Mouse (Mus musculus) midbrain, embryonic 16.5 days (tissue): ENCODE measurements around the gene Cabp4. TPM values are rescaled to one million over a fixed set of nuclear protein-coding genes. Genes with fewer than 3 reads are reported as not detected.

Experiments used
- ATAC-seq: fragments of 200-750 bp; cut with Nextera tagmentation; 2 replicates; pipeline ENCODE4 v1.8.0; 2017; ENCODE audit warnings: moderate TSS enrichment
- H3K27ac ChIP-seq: fragments of 300-500 bp; sonication (generic); 2 replicates; pipeline ENCODE4 v1.5.1; 2014; ENCODE audit warnings: mild to moderate bottlenecking, low read length, mixed read lengths
- H3K27me3 ChIP-seq: fragments of 300-500 bp; sonication (generic); 2 replicates; pipeline ENCODE4 v1.6.1; 2014; ENCODE audit warnings: low read depth, low read length, mixed read lengths; ENCODE audit not compliant: control insufficient read depth, insufficient read depth
- H3K36me3 ChIP-seq: fragments of 300-500 bp; sonication (generic); 2 replicates; pipeline ENCODE4 v1.6.1; 2014; ENCODE audit warnings: mild to moderate bottlenecking, low read length, moderate library complexity, mixed read lengths; ENCODE audit not compliant: control insufficient read depth, insufficient read depth
- H3K4me1 ChIP-seq: fragments of 300-500 bp; sonication (generic); 2 replicates; pipeline ENCODE4 v1.6.1; 2014; ENCODE audit warnings: mild to moderate bottlenecking, low read length, mixed read lengths; ENCODE audit not compliant: control insufficient read depth, insufficient read depth
- H3K4me2 ChIP-seq: fragments of 300-500 bp; sonication (generic); 2 replicates; pipeline ENCODE4 v1.6.1; 2014; ENCODE audit warnings: mild to moderate bottlenecking, low read length, mixed read lengths
- H3K4me3 ChIP-seq: fragments of 300-500 bp; sonication (generic); 2 replicates; pipeline ENCODE4 v1.5.1; 2014; ENCODE audit warnings: low read depth, mild to moderate bottlenecking, low read length, moderate library complexity, mixed read lengths
- H3K9ac ChIP-seq: fragments of 300-500 bp; sonication (generic); 2 replicates; pipeline ENCODE4 v1.6.1; 2014; ENCODE audit warnings: low read depth, low read length, mixed read lengths
- H3K9me3 ChIP-seq: fragments of 300-500 bp; sonication (generic); replicated peaks from 2 replicates; pipeline ENCODE4 v1.6.1; 2014; ENCODE audit warnings: mild to moderate bottlenecking, low read length, mixed read lengths; ENCODE audit not compliant: control insufficient read depth, poor library complexity, severe bottlenecking
- WGBS: fragments of 180-500 bp; shearing (Covaris S2); extraction: QIAGEN DNeasy Blood & Tissue Kit; methylation state at CpG from one replicate; pipeline ENCODE4 v1.1.7; 2014; 5-methylcytosine and 5-hydroxymethylcytosine counted together
- polyA plus RNA-seq: library from polyadenylated mRNA; unstranded; fragments of >200 nt; fragmentation: Nextera tagmentation; extraction: Ambion mirVana; gene quantifications from 2 replicates; pipeline ENCODE4 v1.2.1, GENCODE M21; 2015

Cabp4 gene
- polyA plus RNA-seq, 1 experiment from 2014 or later: 0.24 TPM

- no peak for ATAC-seq
- H3K4me1 ChIP-seq: peaks cover 4% of the 10 kb centered on the region; the same call in 1 of the 2 replicates
- H3K27me3 ChIP-seq: no peaks in the 10 kb centered on the region
- no peak overlapping the region for H3K27ac ChIP-seq
- H3K9me3 ChIP-seq: no peaks in the 10 kb centered on the region
- no peak overlapping the region for H3K4me3 ChIP-seq
- no peak overlapping the region for H3K9ac ChIP-seq
- no peaks in the 10 kb centered on the region for H3K36me3 ChIP-seq
- no peak overlapping the region for H3K4me2 ChIP-seq
- WGBS: 62% methylated on average over 2 of the region's 2 CpGs
These were observed 39.9 kb upstream of the Cabp4 start for GRCm38 (mm10) chr19:4183689-4184088.

GRCm38 (mm10) chr19:4181892-4182291 is 38.1 kb upstream of the Cabp4 start:
- Histone ChIP-seq H3K27ac (0 out of 2 replicates have a peak overlapping the region, but pooled peaks have one; percentile 8), H3K27me3 (no peaks in the 10 kb centered on the region), H3K4me1 (peaks cover 4% of the 10 kb centered on the region; the same call in 1 of the 2 replicates), H3K9me3 (no peaks in the 10 kb centered on the region), H3K4me3 (no peak overlapping the region), H3K4me2 (no peak overlapping the region), H3K36me3 (no peaks in the 10 kb centered on the region), H3K9ac (0 out of 2 replicates have a peak overlapping the region, but pooled peaks have one; percentile 10)
- peak; percentile 45 for ATAC-seq
- WGBS: 43% methylated on average over 3 of the region's 3 CpGs

GRCm38 (mm10) chr19:4180411-4180810 is 36.6 kb upstream of the Cabp4 start:
- Histone ChIP-seq H3K4me2 (no peak overlapping the region), H3K9ac (no peak overlapping the region), H3K4me3 (no peak overlapping the region), H3K27ac (no peak overlapping the region), H3K4me1 (peaks cover 7% of the 10 kb centered on the region; the same call in 1 of the 2 replicates), H3K36me3 (no peaks in the 10 kb centered on the region), H3K27me3 (no peaks in the 10 kb centered on the region), H3K9me3 (no peaks in the 10 kb centered on the region)
- WGBS: 92% methylated on average over 7 of the region's 7 CpGs
- no peak for ATAC-seq

GRCm38 (mm10) chr19:4175368-4175947 is 31.6 kb upstream of the Cabp4 start, which contains the start of gene Carns1:
TSS of gene Carns1 (minus strand) at chr19:4175479.
- no peak for ATAC-seq

GRCm38 (mm10) chr19:4172925-4173324 is 29.1 kb upstream of the Cabp4 start:
- Histone ChIP-seq H3K9me3 (no peaks in the 10 kb centered on the region), H3K27me3 (no peaks in the 10 kb centered on the region), H3K4me2 (no peak overlapping the region), H3K4me3 (no peak overlapping the region), H3K9ac (0 out of 2 replicates have a peak overlapping the region, but pooled peaks have one; percentile 6), H3K36me3 (no peaks in the 10 kb centered on the region), H3K4me1 (peaks cover 15% of the 10 kb centered on the region), H3K27ac (no peak overlapping the region)
- WGBS: 57% methylated on average over 11 of the region's 11 CpGs
- ATAC-seq: no peak

More at GRCm38 (mm10) chr19:4175368-4175947, 31.6 kb upstream of the Cabp4 start, which contains the start of gene Carns1:
- peak within 1 kb of the TSS; percentile 29; the same call in 1 of the 2 replicates for H3K4me2 ChIP-seq
- H3K9me3 ChIP-seq: no peaks in the 10 kb centered on the region
- H3K9ac ChIP-seq: peak within 1 kb of the TSS; percentile 22
- H3K27me3 ChIP-seq: no peaks in the 10 kb centered on the region
- no peaks in the 10 kb centered on the region for H3K36me3 ChIP-seq
- H3K4me3 ChIP-seq: no peak within 1 kb of the TSS
- H3K27ac ChIP-seq: no peak within 1 kb of the TSS
- under 1% methylated on average over 11 of the region's 11 CpGs for WGBS
- peaks cover 8% of the 10 kb centered on the region for H3K4me1 ChIP-seq

GRCm38 (mm10) chr19:4171393-4172290 is 27.8 kb upstream of the Cabp4 start:
- Histone ChIP-seq H3K9me3 (no peaks in the 10 kb centered on the region), H3K27me3 (no peaks in the 10 kb centered on the region), H3K36me3 (no peaks in the 10 kb centered on the region), H3K4me2 (no peak overlapping the region), H3K4me3 (no peak overlapping the region), H3K4me1 (peaks cover 15% of the 10 kb centered on the region), H3K9ac (no peak overlapping the region), H3K27ac (no peak overlapping the region)
- WGBS: 73% methylated on average over 13 of the region's 13 CpGs
- ATAC-seq: no peak

GRCm38 (mm10) chr19:4170723-4171392 is 27.0 kb upstream of the Cabp4 start:
- no peak overlapping the region for H3K4me2 ChIP-seq
- H3K9ac ChIP-seq: no peak overlapping the region
- no peak overlapping the region for H3K27ac ChIP-seq
- H3K9me3 ChIP-seq: no peaks in the 10 kb centered on the region
- ATAC-seq: no peak
- 90% methylated on average over 10 of the region's 10 CpGs for WGBS
- H3K4me3 ChIP-seq: no peak overlapping the region
- H3K27me3 ChIP-seq: no peaks in the 10 kb centered on the region
- H3K4me1 ChIP-seq: peaks cover 15% of the 10 kb centered on the region
- no peaks in the 10 kb centered on the region for H3K36me3 ChIP-seq

- ATAC-seq: peak; percentile 61
- WGBS: 3% methylated on average over 27 of the region's 27 CpGs
These were observed 26.0 kb upstream of the Cabp4 start for GRCm38 (mm10) chr19:4169810-4170209.

More at GRCm38 (mm10) chr19:4169810-4170209, 26.0 kb upstream of the Cabp4 start:
- peaks cover 8% of the 10 kb centered on the region for H3K4me1 ChIP-seq
- H3K36me3 ChIP-seq: no peaks in the 10 kb centered on the region
- H3K27ac ChIP-seq: peak overlapping the region; percentile 95
- H3K4me3 ChIP-seq: peak overlapping the region; percentile 49
- no peaks in the 10 kb centered on the region for H3K27me3 ChIP-seq
- H3K4me2 ChIP-seq: peak overlapping the region; percentile 94
- H3K9ac ChIP-seq: peak overlapping the region; percentile 93
- H3K9me3 ChIP-seq: no peaks in the 10 kb centered on the region
